Mouse (Mus musculus): ENCODE measurements around the gene Unk.

GRCm38 (mm10) chr11:116103572-116103971 lies 73.5 kb downstream of the Unk start:
- TF ChIP-seq CTCF (IDR thresholded peaks at IDR 0.05; ENCODE audit: low read depth, low read length) (no peak), POLR2AphosphoS5 (IDR thresholded peaks at IDR 0.05; ENCODE audit: insufficient replicate concordance, low read depth, low read length) (no peak), GATA1 (IDR thresholded peaks at IDR 0.05; ENCODE audit: borderline replicate concordance, low read length) (no peak), TAL1 (conservative IDR thresholded peaks at IDR 0.05; ENCODE audit: low read depth, low read length) (no peak)
